Mouse (Mus musculus) lung, postnatal 0 days (tissue): ENCODE results near the gene Trim15. TPM values are rescaled to one million over a fixed set of nuclear protein-coding genes. Genes with fewer than 3 reads are reported as not detected.

ENCODE experiments used
- ATAC-seq: fragments of 200-750 bp; cut with Nextera tagmentation; 2 replicates; pipeline ENCODE4 v1.8.0; 2017; ENCODE audit warnings: moderate library complexity
- DNase-seq: peaks from one replicate; pipeline ENCODE4 v3.0.0-alpha.2; 2016; ENCODE audit warnings: low spot score
- H3K27ac ChIP-seq: fragments of 300-500 bp; sonication (generic); 2 replicates; pipeline ENCODE4 v1.5.1; 2014; ENCODE audit warnings: antibody characterized with exemption, mild to moderate bottlenecking, low read length, mixed read lengths
- H3K27me3 ChIP-seq: fragments of 300-500 bp; sonication (generic); replicated peaks from 2 replicates; pipeline ENCODE4 v1.6.1; 2014; ENCODE audit warnings: low read length, mixed read lengths; ENCODE audit not compliant: insufficient read depth
- H3K36me3 ChIP-seq: fragments of 300-500 bp; sonication (generic); 2 replicates; pipeline ENCODE4 v1.6.1; 2014; ENCODE audit warnings: low read length, mixed read lengths; ENCODE audit not compliant: insufficient read depth
- H3K4me1 ChIP-seq: fragments of 300-500 bp; sonication (generic); 2 replicates; pipeline ENCODE4 v1.6.1; 2014; ENCODE audit warnings: antibody characterized with exemption, low read depth, low read length, mixed read lengths; ENCODE audit not compliant: insufficient read depth
- H3K4me2 ChIP-seq: fragments of 300-500 bp; sonication (generic); replicated peaks from 2 replicates; pipeline ENCODE4 v1.6.1; 2014; ENCODE audit warnings: low read depth, mild to moderate bottlenecking, low read length, moderate library complexity, mixed read lengths
- H3K4me3 ChIP-seq: fragments of 300-500 bp; sonication (generic); 2 replicates; pipeline ENCODE4 v1.5.1; 2014; ENCODE audit warnings: low read depth, low read length
- H3K9ac ChIP-seq: fragments of 300-500 bp; sonication (generic); replicated peaks from 2 replicates; pipeline ENCODE4 v1.6.1; 2014; ENCODE audit warnings: low read depth, mild to moderate bottlenecking
- H3K9me3 ChIP-seq: fragments of 300-500 bp; sonication (generic); 2 replicates; pipeline ENCODE4 v1.6.1; 2016; ENCODE audit warnings: low read length, mixed read lengths
- CTCF ChIP-seq: IDR thresholded peaks from 2 replicates; pipeline ENCODE4 v1.5.1; 2016; ENCODE audit warnings: antibody characterized with exemption, mild to moderate bottlenecking
- EP300 ChIP-seq: IDR thresholded peaks from 2 replicates; pipeline ENCODE4 v1.6.1; 2016; ENCODE audit warnings: antibody characterized with exemption, mild to moderate bottlenecking, control low read depth
- WGBS: fragments of 180-500 bp; shearing (Covaris S2); extraction: QIAGEN DNeasy Blood & Tissue Kit; methylation state at CpG from one replicate; pipeline ENCODE4 v1.1.7; 2014; 5-methylcytosine and 5-hydroxymethylcytosine counted together
- polyA plus RNA-seq: library from polyadenylated mRNA; unstranded; fragments of >200 nt; fragmentation: Nextera tagmentation; extraction: Ambion mirVana; gene quantifications from 2 replicates; pipeline ENCODE4 v1.2.1, GENCODE M21; 2015

The Trim15 gene
- polyA plus RNA-seq, 1 experiment from 2014 or later: 0.14 TPM

GRCm38 (mm10) chr17:36856236-36856635 lies 10.8 kb downstream of the Trim15 start:
- peaks cover 43% of the 10 kb centered on the region for H3K36me3 ChIP-seq
- H3K4me2 ChIP-seq: no peak overlapping the region
- WGBS: 91% methylated on average over 4 of the region's 4 CpGs
- no peak overlapping the region for H3K9ac ChIP-seq
- no peaks in the 10 kb centered on the region for H3K27me3 ChIP-seq
- DNase-seq (no peak), ATAC-seq (no peak)
- H3K9me3 ChIP-seq: no peaks in the 10 kb centered on the region
- TF ChIP-seq CTCF (no peak), EP300 (no peak)
- H3K4me1 ChIP-seq: no peaks in the 10 kb centered on the region
- H3K27ac ChIP-seq: no peak overlapping the region
- no peak overlapping the region for H3K4me3 ChIP-seq

GRCm38 (mm10) chr17:36855484-36855883 lies 11.5 kb downstream of the Trim15 start:
- Histone ChIP-seq H3K4me3 (no peak overlapping the region), H3K27me3 (no peaks in the 10 kb centered on the region), H3K4me1 (no peaks in the 10 kb centered on the region), H3K4me2 (no peak overlapping the region), H3K27ac (no peak overlapping the region), H3K9me3 (no peaks in the 10 kb centered on the region), H3K36me3 (peaks cover 43% of the 10 kb centered on the region), H3K9ac (no peak overlapping the region)
- WGBS: 90% methylated on average over 3 of the region's 3 CpGs
- DNase-seq (no peak), ATAC-seq (no peak)
- TF ChIP-seq EP300: no peak
- no peak for TF ChIP-seq CTCF

DNA sequence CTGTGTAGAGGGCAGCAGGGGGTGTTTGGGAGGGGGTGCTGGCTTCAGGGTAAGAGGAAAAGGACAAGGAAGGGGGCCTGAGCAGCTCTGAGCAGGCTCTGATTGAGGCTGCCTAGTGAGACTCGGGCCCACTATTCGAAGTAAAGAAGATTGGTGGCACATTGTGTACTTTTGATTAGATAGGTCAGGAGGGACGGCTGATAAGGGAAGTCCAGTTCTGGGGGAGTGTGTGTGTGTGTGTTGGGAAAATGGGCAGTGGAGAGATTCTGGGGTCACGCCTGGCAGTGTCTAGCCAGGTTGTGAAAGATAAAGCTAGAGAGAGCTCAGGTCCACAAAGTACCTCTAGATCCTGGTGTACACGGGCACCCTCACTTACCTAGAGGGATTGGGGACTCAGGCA lies 15.4 kb downstream of the Trim15 start:
- Histone ChIP-seq H3K4me3 (no peak overlapping the region), H3K9me3 (no peaks in the 10 kb centered on the region), H3K4me2 (no peak overlapping the region), H3K27ac (no peak overlapping the region), H3K9ac (no peak overlapping the region), H3K36me3 (peaks cover 26% of the 10 kb centered on the region), H3K4me1 (no peaks in the 10 kb centered on the region), H3K27me3 (no peaks in the 10 kb centered on the region)
- DNase-seq (no peak), ATAC-seq (no peak)
- 62% methylated on average over 5 of the region's 5 CpGs for WGBS
- TF ChIP-seq EP300 (no peak), CTCF (no peak)

DNA sequence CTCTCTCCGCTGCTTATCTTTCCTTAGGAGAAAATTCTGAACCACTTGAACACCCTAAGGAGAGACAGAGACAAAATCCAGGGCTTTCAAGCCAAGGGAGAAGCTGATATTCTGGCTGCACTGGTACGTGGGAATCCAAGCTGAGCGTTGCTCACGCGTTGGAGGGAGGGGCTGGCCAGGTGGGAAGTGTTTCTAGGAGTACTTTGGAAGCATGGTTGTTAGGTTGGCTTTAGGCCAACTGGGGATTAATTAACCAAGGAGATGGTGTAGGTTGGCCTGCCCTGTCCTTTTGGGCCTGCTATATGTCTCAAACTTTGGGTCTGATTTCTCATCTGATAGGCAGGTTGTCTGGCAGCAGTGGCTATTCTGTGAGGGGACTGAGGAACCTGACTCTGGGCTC lies 15.8 kb downstream of the Trim15 start:
- Histone ChIP-seq H3K4me3 (no peak overlapping the region), H3K9me3 (no peaks in the 10 kb centered on the region), H3K4me2 (no peak overlapping the region), H3K9ac (no peak overlapping the region), H3K27ac (no peak overlapping the region), H3K36me3 (peaks cover 23% of the 10 kb centered on the region), H3K27me3 (no peaks in the 10 kb centered on the region), H3K4me1 (no peaks in the 10 kb centered on the region)
- DNase-seq (no peak), ATAC-seq (no peak)
- 56% methylated on average over 5 of the region's 5 CpGs for WGBS
- TF ChIP-seq CTCF: no peak
- no peak for TF ChIP-seq EP300

DNA sequence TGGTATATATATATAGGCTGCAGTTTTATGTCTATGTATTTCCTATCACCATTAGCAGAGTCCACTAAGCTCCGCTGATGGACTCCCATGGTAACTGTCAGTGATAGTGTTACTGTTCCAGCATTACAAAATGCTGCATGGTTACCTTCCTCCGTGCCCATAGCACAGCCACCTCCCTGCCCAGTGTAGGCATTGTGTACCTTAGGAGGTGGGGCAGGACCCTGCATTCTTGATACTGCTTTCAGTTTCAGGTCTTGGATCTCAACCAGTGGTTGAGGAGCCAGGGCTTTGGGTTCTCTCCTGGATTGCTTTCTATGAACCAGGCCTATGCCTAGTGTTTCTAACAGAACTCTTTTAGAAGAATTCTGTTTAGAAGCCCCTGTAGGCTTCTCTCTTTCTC lies 17.0 kb downstream of the Trim15 start:
- Histone ChIP-seq H3K27ac (peak overlapping the region; percentile 49; the same call in 1 of the 2 replicates), H3K27me3 (no peaks in the 10 kb centered on the region), H3K4me3 (no peak overlapping the region), H3K4me2 (no peak overlapping the region), H3K9ac (no peak overlapping the region), H3K4me1 (no peaks in the 10 kb centered on the region), H3K9me3 (no peaks in the 10 kb centered on the region), H3K36me3 (peaks cover 20% of the 10 kb centered on the region)
- 65% methylated on average over 2 of the region's 2 CpGs for WGBS
- DNase-seq (peak; percentile 69), ATAC-seq (peak; percentile 84)
- TF ChIP-seq EP300: no peak
- no peak for TF ChIP-seq CTCF

GRCm38 (mm10) chr17:36848911-36849310 lies 18.1 kb downstream of the Trim15 start:
- Histone ChIP-seq H3K4me2 (no peak overlapping the region), H3K9me3 (no peaks in the 10 kb centered on the region), H3K9ac (no peak overlapping the region), H3K4me1 (no peaks in the 10 kb centered on the region; the same call in 1 of the 2 replicates), H3K4me3 (no peak overlapping the region), H3K27ac (no peak overlapping the region), H3K36me3 (peaks cover 12% of the 10 kb centered on the region), H3K27me3 (no peaks in the 10 kb centered on the region)
- no peak for ATAC-seq
- TF ChIP-seq EP300 (no peak), CTCF (no peak)
- 79% methylated on average over 5 of the region's 5 CpGs for WGBS
- no peak for DNase-seq

GRCm38 (mm10) chr17:36844725-36845124 lies 22.3 kb downstream of the Trim15 start:
- no peak overlapping the region for H3K4me3 ChIP-seq
- no peaks in the 10 kb centered on the region for H3K36me3 ChIP-seq
- H3K27ac ChIP-seq: no peak overlapping the region
- ATAC-seq (no peak), DNase-seq (no peak)
- H3K4me1 ChIP-seq: no peaks in the 10 kb centered on the region; the same call in 1 of the 2 replicates
- H3K9me3 ChIP-seq: no peaks in the 10 kb centered on the region
- TF ChIP-seq CTCF (no peak), EP300 (no peak)
- no peak overlapping the region for H3K4me2 ChIP-seq
- WGBS: 44% methylated on average over 1 of the region's 1 CpGs
- no peak overlapping the region for H3K9ac ChIP-seq
- no peaks in the 10 kb centered on the region for H3K27me3 ChIP-seq
